Mouse (Mus musculus) heart, embryonic 10.5 days (tissue): ENCODE measurements around the gene Pnma1. TPM values are rescaled to one million over a fixed set of nuclear protein-coding genes. Genes with fewer than 3 reads are reported as not detected.

Experiments used
- DNase-seq: peaks from one replicate; pipeline ENCODE4 v3.0.0-alpha.2; 2017; ENCODE audit warnings: low spot score
- H3K27ac ChIP-seq: fragments of 300-500 bp; sonication (generic); 2 replicates; pipeline ENCODE4 v1.5.1; 2016; ENCODE audit warnings: mild to moderate bottlenecking
- H3K27me3 ChIP-seq: fragments of 300-500 bp; sonication (generic); 2 replicates; pipeline ENCODE4 v1.6.1; 2016; ENCODE audit warnings: mild to moderate bottlenecking; ENCODE audit not compliant: poor library complexity, insufficient read depth, severe bottlenecking
- H3K36me3 ChIP-seq: fragments of 300-500 bp; sonication (generic); 2 replicates; pipeline ENCODE4 v1.6.1; 2016; ENCODE audit warnings: mild to moderate bottlenecking, moderate library complexity
- H3K4me1 ChIP-seq: fragments of 300-500 bp; sonication (generic); 2 replicates; pipeline ENCODE4 v1.6.1; 2016; ENCODE audit warnings: mild to moderate bottlenecking
- H3K4me3 ChIP-seq: fragments of 300-500 bp; sonication (generic); 2 replicates; pipeline ENCODE4 v1.5.1; 2016; ENCODE audit warnings: mild to moderate bottlenecking, moderate library complexity
- H3K9me3 ChIP-seq: fragments of 300-500 bp; sonication (generic); 2 replicates; pipeline ENCODE4 v1.6.1; 2016; ENCODE audit warnings: mild to moderate bottlenecking, moderate library complexity
- WGBS: fragments of 180-500 bp; shearing (Covaris S2); methylation state at CpG from one replicate; pipeline ENCODE4 v1.1.7; 2016; 5-methylcytosine and 5-hydroxymethylcytosine counted together
- polyA plus RNA-seq: library from polyadenylated mRNA; unstranded; fragments of >200 nt; fragmentation: Nextera tagmentation; extraction: Ambion mirVana; gene quantifications from 2 replicates; pipeline ENCODE4 v1.2.1, GENCODE M21; 2016

The Pnma1 gene
- 0.71 and 1.1 TPM in 2 replicates for polyA plus RNA-seq

GRCm38 (mm10) chr12:84147954-84148621, at the start of gene Pnma1:
Gene Pnma1 (minus strand): TSS chr12:84148489.
- Histone ChIP-seq H3K27me3 (no peaks in the 10 kb centered on the region), H3K4me3 (peak within 1 kb of the TSS; percentile 71), H3K9me3 (no peaks in the 10 kb centered on the region), H3K27ac (peak within 1 kb of the TSS; percentile 81), H3K36me3 (peaks cover 21% of the 10 kb centered on the region), H3K4me1 (peaks cover 55% of the 10 kb centered on the region)
- 1% methylated on average over 50 of the region's 50 CpGs for WGBS
- DNase-seq: peak; percentile 94

- 53% methylated on average over 6 of the region's 6 CpGs for WGBS
- H3K4me1 ChIP-seq: peaks cover 82% of the 10 kb centered on the region
- H3K4me3 ChIP-seq: no peak overlapping the region
These were observed 46.9 kb upstream of the Pnma1 start for GRCm38 (mm10) chr12:84195195-84195594.

GRCm38 (mm10) chr12:84194400-84195109, 46.3 kb upstream of the Pnma1 start:
- Histone ChIP-seq H3K27ac (peak overlapping the region; percentile 98), H3K4me3 (peak overlapping the region; percentile 80), H3K27me3 (no peaks in the 10 kb centered on the region), H3K4me1 (peaks cover 88% of the 10 kb centered on the region), H3K9me3 (no peaks in the 10 kb centered on the region), H3K36me3 (no peaks in the 10 kb centered on the region)
- 4% methylated on average over 13 of the region's 13 CpGs for WGBS
- DNase-seq: no peak

More at GRCm38 (mm10) chr12:84195195-84195594, 46.9 kb upstream of the Pnma1 start:
- H3K9me3 ChIP-seq: no peaks in the 10 kb centered on the region
- no peaks in the 10 kb centered on the region for H3K36me3 ChIP-seq
- peak overlapping the region; percentile 98; the same call in 1 of the 2 replicates for H3K27ac ChIP-seq
- DNase-seq: no peak
- no peaks in the 10 kb centered on the region for H3K27me3 ChIP-seq

GRCm38 (mm10) chr12:84193642-84194399, 45.5 kb upstream of the Pnma1 start:
- H3K4me3 ChIP-seq: peak overlapping the region; percentile 80
- under 1% methylated on average over 49 of the region's 49 CpGs for WGBS
- H3K9me3 ChIP-seq: no peaks in the 10 kb centered on the region
- no peaks in the 10 kb centered on the region for H3K36me3 ChIP-seq
- peak overlapping the region; percentile 98 for H3K27ac ChIP-seq
- no peaks in the 10 kb centered on the region for H3K27me3 ChIP-seq
- DNase-seq: peak; percentile 98
- H3K4me1 ChIP-seq: peaks cover 91% of the 10 kb centered on the region

GRCm38 (mm10) chr12:84192741-84193641, 44.7 kb upstream of the Pnma1 start:
- Histone ChIP-seq H3K27me3 (no peaks in the 10 kb centered on the region), H3K9me3 (no peaks in the 10 kb centered on the region), H3K4me1 (peaks cover 93% of the 10 kb centered on the region), H3K4me3 (peak overlapping the region; percentile 80), H3K36me3 (no peaks in the 10 kb centered on the region), H3K27ac (peak overlapping the region; percentile 98)
- under 1% methylated on average over 100 of the region's 102 CpGs for WGBS
- DNase-seq: peak; percentile 88

- Histone ChIP-seq H3K27ac (peak overlapping the region; percentile 98), H3K4me3 (peak overlapping the region; percentile 80), H3K27me3 (no peaks in the 10 kb centered on the region), H3K36me3 (0 out of 2 replicates have a peak, but pooled peaks cover 1% of the 10 kb centered on the region), H3K4me1 (peaks cover 93% of the 10 kb centered on the region), H3K9me3 (no peaks in the 10 kb centered on the region)
- no peak for DNase-seq
- 2% methylated on average over 13 of the region's 13 CpGs for WGBS
These were observed 44.0 kb upstream of the Pnma1 start for GRCm38 (mm10) chr12:84192280-84192679.

- H3K27ac ChIP-seq: peak overlapping the region; percentile 98
- 26% methylated on average over 5 of the region's 5 CpGs for WGBS
- peak overlapping the region; percentile 80 for H3K4me3 ChIP-seq
- peaks cover 93% of the 10 kb centered on the region for H3K4me1 ChIP-seq
- no peaks in the 10 kb centered on the region for H3K9me3 ChIP-seq
- H3K36me3 ChIP-seq: peaks cover 6% of the 10 kb centered on the region
- DNase-seq: no peak
- no peaks in the 10 kb centered on the region for H3K27me3 ChIP-seq
These were observed 43.5 kb upstream of the Pnma1 start for GRCm38 (mm10) chr12:84191770-84192169.

GRCm38 (mm10) chr12:84191190-84191589, 42.9 kb upstream of the Pnma1 start:
- peak overlapping the region; percentile 80 for H3K4me3 ChIP-seq
- WGBS: 65% methylated on average over 7 of the region's 7 CpGs
- H3K9me3 ChIP-seq: no peaks in the 10 kb centered on the region
- DNase-seq: no peak
- peaks cover 93% of the 10 kb centered on the region for H3K4me1 ChIP-seq
- H3K36me3 ChIP-seq: peaks cover 12% of the 10 kb centered on the region
- 0 out of 2 replicates have a peak overlapping the region, but pooled peaks have one; percentile 98 for H3K27ac ChIP-seq
- no peaks in the 10 kb centered on the region for H3K27me3 ChIP-seq

- Histone ChIP-seq H3K4me3 (peak overlapping the region; percentile 37), H3K9me3 (no peaks in the 10 kb centered on the region), H3K27ac (peak overlapping the region; percentile 62; the same call in 1 of the 2 replicates), H3K36me3 (peaks cover 16% of the 10 kb centered on the region), H3K27me3 (no peaks in the 10 kb centered on the region), H3K4me1 (peaks cover 92% of the 10 kb centered on the region)
- 27% methylated on average over 14 of the region's 15 CpGs for WGBS
- no peak for DNase-seq
These were observed 42.0 kb upstream of the Pnma1 start for GRCm38 (mm10) chr12:84190151-84190820.

GRCm38 (mm10) chr12:84188881-84189444, 40.7 kb upstream of the Pnma1 start:
- Histone ChIP-seq H3K4me1 (peaks cover 79% of the 10 kb centered on the region), H3K9me3 (no peaks in the 10 kb centered on the region), H3K27ac (peak overlapping the region; percentile 62; the same call in 1 of the 2 replicates), H3K27me3 (no peaks in the 10 kb centered on the region), H3K36me3 (peaks cover 16% of the 10 kb centered on the region), H3K4me3 (no peak overlapping the region; the same call in 1 of the 2 replicates)
- no peak for DNase-seq
- WGBS: 63% methylated on average over 14 of the region's 14 CpGs
